Mouse (Mus musculus): ENCODE measurements around the gene Atp6v0e. TPM values are rescaled to one million over a fixed set of nuclear protein-coding genes. Genes with fewer than 3 reads are reported as not detected.
A peak's percentile ranks its signal among the peaks of the same experiment; 100 is the strongest.

Gene Atp6v0e
- polyA plus RNA-seq, 1 experiment from 2014 or later, result 114 TPM

- Histone ChIP-seq H3K4me3 (no peak overlapping the region), H3K36me3 (peaks cover 88% of the 10 kb centered on the region), H3K9ac (no peak overlapping the region), H3K27ac (no peak overlapping the region), H3K9me3 (no peaks in the 10 kb centered on the region), H3K4me1 (replicated peaks) (no peaks in the 10 kb centered on the region), H3K4me2 (no peak overlapping the region), H3K27me3 (no peaks in the 10 kb centered on the region)
- no peak for ATAC-seq (ENCODE audit: low FRiP score)
- WGBS, result 96% methylated on average over 2 of the region's 2 CpGs
These were observed 37.5 kb upstream of the Atp6v0e start for GRCm38 (mm10) chr17:26625521-26626010.

- H3K4me3 ChIP-seq, result no peak overlapping the region
- WGBS, result 88% methylated on average over 6 of the region's 6 CpGs
- H3K4me2 ChIP-seq, result no peak overlapping the region
- no peaks in the 10 kb centered on the region for H3K9me3 ChIP-seq
- no peaks in the 10 kb centered on the region for H3K4me1 ChIP-seq (replicated peaks)
- H3K36me3 ChIP-seq, result peaks cover 98% of the 10 kb centered on the region
- no peak overlapping the region for H3K27ac ChIP-seq
- no peak overlapping the region for H3K9ac ChIP-seq
- no peaks in the 10 kb centered on the region for H3K27me3 ChIP-seq
- no peak for ATAC-seq (ENCODE audit: low FRiP score)
These were observed 34.6 kb upstream of the Atp6v0e start for GRCm38 (mm10) chr17:26628479-26628878.

GRCm38 (mm10) chr17:26628936-26629335 is 34.1 kb upstream of the Atp6v0e start:
- Histone ChIP-seq H3K9ac (no peak overlapping the region), H3K27ac (no peak overlapping the region), H3K4me1 (replicated peaks) (no peaks in the 10 kb centered on the region), H3K4me3 (no peak overlapping the region), H3K36me3 (peaks cover 99% of the 10 kb centered on the region), H3K4me2 (no peak overlapping the region), H3K9me3 (no peaks in the 10 kb centered on the region), H3K27me3 (no peaks in the 10 kb centered on the region)
- 97% methylated on average over 3 of the region's 3 CpGs for WGBS
- no peak for ATAC-seq (ENCODE audit: low FRiP score)

DNA sequence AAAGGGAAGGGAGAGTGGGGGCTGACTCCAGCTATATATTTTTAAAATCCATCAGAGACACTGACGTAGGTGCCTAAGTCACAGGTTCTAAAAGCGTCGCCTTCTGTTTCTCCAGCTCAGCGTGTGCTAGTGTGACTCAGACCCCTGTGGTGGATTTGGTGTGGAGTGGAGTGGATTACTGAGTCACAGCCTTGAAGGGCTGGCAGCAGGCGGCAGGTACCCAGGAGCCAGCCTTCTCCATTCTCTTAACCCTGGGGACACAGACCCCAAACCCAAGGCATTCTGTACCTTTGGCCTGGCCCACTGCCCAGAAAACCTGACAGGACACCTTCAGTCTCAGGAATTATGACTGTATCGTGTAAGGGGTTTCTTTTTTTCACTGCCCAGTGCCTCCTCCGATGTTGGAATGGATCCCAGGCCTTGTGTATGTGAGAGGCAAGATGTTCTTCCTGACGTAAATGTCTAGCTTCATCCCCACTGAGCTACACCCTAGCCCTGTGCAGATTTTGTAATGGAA is 31.2 kb upstream of the Atp6v0e start:
- Histone ChIP-seq H3K9ac (no peak overlapping the region), H3K9me3 (no peaks in the 10 kb centered on the region), H3K36me3 (peaks cover 99% of the 10 kb centered on the region), H3K4me3 (no peak overlapping the region), H3K27ac (no peak overlapping the region), H3K4me1 (replicated peaks) (no peaks in the 10 kb centered on the region), H3K27me3 (no peaks in the 10 kb centered on the region), H3K4me2 (no peak overlapping the region)
- no peak for ATAC-seq (ENCODE audit: low FRiP score)
- WGBS, result 93% methylated on average over 8 of the region's 8 CpGs

- Histone ChIP-seq H3K36me3 (peaks cover 90% of the 10 kb centered on the region), H3K4me2 (no peak overlapping the region), H3K9ac (no peak overlapping the region), H3K4me3 (no peak overlapping the region), H3K27me3 (no peaks in the 10 kb centered on the region), H3K4me1 (replicated peaks) (no peaks in the 10 kb centered on the region), H3K27ac (no peak overlapping the region), H3K9me3 (no peaks in the 10 kb centered on the region)
- 97% methylated on average over 9 of the region's 9 CpGs for WGBS
- no peak for ATAC-seq (ENCODE audit: low FRiP score)
These were observed 29.8 kb upstream of the Atp6v0e start for GRCm38 (mm10) chr17:26633186-26633585.

GRCm38 (mm10) chr17:26633926-26634325 is 29.1 kb upstream of the Atp6v0e start:
- WGBS, result 95% methylated on average over 9 of the region's 9 CpGs
- no peak for ATAC-seq (ENCODE audit: low FRiP score)

DNA sequence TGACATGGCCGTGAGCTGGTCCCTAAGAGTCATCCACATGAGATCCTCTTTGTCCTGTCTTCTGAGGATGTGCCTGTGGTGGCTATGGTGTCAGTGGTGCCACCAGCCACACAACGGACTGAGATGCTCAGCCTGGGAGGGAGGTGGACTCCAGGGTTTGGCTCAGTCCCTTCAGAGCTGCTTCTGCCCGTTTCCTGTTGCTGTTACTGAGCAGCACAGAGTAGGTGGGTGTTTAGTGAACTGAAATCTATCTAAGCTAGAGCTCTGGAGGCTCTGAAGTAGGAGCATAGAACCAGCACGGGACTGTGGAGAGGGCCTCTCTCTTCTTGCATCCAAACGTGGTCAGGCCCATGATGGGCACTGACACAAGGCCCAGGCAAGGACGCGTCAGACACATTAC is 28.5 kb upstream of the Atp6v0e start:
- 89% methylated on average over 7 of the region's 7 CpGs for WGBS
- Histone ChIP-seq H3K9ac (no peak overlapping the region), H3K4me3 (no peak overlapping the region), H3K27me3 (no peaks in the 10 kb centered on the region), H3K27ac (no peak overlapping the region), H3K4me2 (no peak overlapping the region), H3K36me3 (peaks cover 88% of the 10 kb centered on the region), H3K4me1 (replicated peaks) (no peaks in the 10 kb centered on the region), H3K9me3 (no peaks in the 10 kb centered on the region)
- ATAC-seq (ENCODE audit: low FRiP score), result no peak

More at GRCm38 (mm10) chr17:26633926-26634325, 29.1 kb upstream of the Atp6v0e start:
- Histone ChIP-seq H3K36me3 (peaks cover 88% of the 10 kb centered on the region), H3K4me2 (no peak overlapping the region), H3K4me3 (no peak overlapping the region), H3K27ac (no peak overlapping the region), H3K4me1 (replicated peaks) (no peaks in the 10 kb centered on the region), H3K27me3 (no peaks in the 10 kb centered on the region), H3K9ac (no peak overlapping the region), H3K9me3 (no peaks in the 10 kb centered on the region)

GRCm38 (mm10) chr17:26635951-26636350 is 27.1 kb upstream of the Atp6v0e start:
- Histone ChIP-seq H3K27me3 (no peaks in the 10 kb centered on the region), H3K9ac (no peak overlapping the region), H3K36me3 (peaks cover 88% of the 10 kb centered on the region), H3K27ac (no peak overlapping the region), H3K4me1 (replicated peaks) (no peaks in the 10 kb centered on the region), H3K4me2 (no peak overlapping the region), H3K4me3 (no peak overlapping the region), H3K9me3 (no peaks in the 10 kb centered on the region)
- 92% methylated on average over 7 of the region's 7 CpGs for WGBS
- ATAC-seq (ENCODE audit: low FRiP score), result no peak

DNA sequence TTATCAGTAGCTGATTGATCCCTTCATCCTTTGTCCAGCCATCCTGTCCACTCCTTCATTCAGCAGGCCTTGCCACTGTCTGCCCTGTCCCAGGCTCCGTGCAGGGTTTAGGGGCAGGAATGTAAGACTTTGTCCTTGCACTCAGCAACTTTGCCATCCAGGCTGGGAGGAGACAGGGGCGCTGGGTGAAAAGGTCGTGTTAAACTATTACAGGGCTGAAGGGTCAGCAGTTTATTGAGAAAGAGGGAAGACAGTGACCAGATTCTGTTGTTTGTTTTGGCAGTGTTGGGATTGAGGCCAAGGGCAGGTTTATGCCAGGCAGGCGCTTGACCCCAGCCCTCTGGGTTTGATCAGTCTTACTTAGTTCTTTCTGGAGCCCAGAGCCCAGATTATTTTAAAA is 25.2 kb upstream of the Atp6v0e start:
- Histone ChIP-seq H3K4me3 (no peak overlapping the region), H3K4me2 (no peak overlapping the region), H3K9me3 (no peaks in the 10 kb centered on the region), H3K36me3 (peaks cover 88% of the 10 kb centered on the region), H3K4me1 (replicated peaks) (no peaks in the 10 kb centered on the region), H3K27me3 (no peaks in the 10 kb centered on the region), H3K27ac (no peak overlapping the region), H3K9ac (0 out of 2 replicates have a peak overlapping the region, but pooled peaks have one; percentile 35)
- WGBS, result 66% methylated on average over 4 of the region's 4 CpGs
- ATAC-seq (ENCODE audit: low FRiP score), result no peak

DNA sequence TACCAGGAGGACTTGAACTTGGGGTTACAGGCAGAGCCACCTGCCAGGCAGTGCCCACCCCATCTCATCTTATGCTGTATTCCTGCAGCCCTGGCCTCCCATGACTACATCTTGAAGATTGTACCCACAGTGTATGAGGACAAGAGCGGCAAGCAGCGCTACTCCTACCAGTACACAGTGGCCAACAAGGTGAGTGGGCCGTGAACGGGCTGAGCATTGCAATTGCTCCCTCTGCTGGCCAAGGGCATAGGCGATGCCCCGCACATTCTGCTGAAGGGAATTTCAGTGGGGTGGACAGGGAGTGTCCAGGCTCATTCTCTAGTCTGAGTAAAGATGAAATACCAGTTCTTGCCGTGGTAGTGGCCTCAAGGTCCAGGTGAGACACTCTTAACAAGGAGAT is 24.4 kb upstream of the Atp6v0e start:
- Histone ChIP-seq H3K4me1 (replicated peaks) (no peaks in the 10 kb centered on the region; the same call in 1 of the 2 replicates), H3K27me3 (no peaks in the 10 kb centered on the region), H3K9ac (no peak overlapping the region), H3K9me3 (no peaks in the 10 kb centered on the region), H3K27ac (no peak overlapping the region), H3K4me3 (no peak overlapping the region), H3K36me3 (peaks cover 88% of the 10 kb centered on the region), H3K4me2 (no peak overlapping the region)
- 31% methylated on average over 7 of the region's 7 CpGs for WGBS
- peak; percentile 52; the same call in 1 of the 2 replicates for ATAC-seq (ENCODE audit: low FRiP score)

DNA sequence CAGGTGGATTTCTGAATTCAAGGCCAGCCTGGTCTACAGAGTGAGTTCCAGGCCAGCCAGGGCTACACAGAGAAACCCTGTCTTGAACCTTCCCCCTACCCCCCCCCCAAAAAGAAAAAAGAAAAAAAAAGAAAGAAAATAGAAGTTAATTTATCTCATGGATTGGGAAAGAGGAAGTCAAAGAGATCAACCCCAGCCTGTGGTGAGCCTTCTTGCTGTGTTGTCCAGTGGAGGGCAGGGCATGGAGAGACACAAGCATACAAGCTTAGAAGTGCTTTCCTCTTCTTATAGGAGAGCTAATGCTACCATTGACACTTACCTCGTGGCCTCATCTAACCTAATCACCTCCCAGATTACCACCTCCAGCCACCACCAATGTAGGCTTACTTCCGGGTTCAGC is 23.2 kb upstream of the Atp6v0e start:
- no peak for ATAC-seq (ENCODE audit: low FRiP score)
- 90% methylated on average over 2 of the region's 2 CpGs for WGBS
- H3K36me3 ChIP-seq, result peaks cover 88% of the 10 kb centered on the region
- no peaks in the 10 kb centered on the region for H3K9me3 ChIP-seq
- H3K4me1 ChIP-seq (replicated peaks), result peaks cover 10% of the 10 kb centered on the region
- H3K27ac ChIP-seq, result no peak overlapping the region
- H3K4me2 ChIP-seq, result no peak overlapping the region
- H3K27me3 ChIP-seq, result no peaks in the 10 kb centered on the region
- no peak overlapping the region for H3K4me3 ChIP-seq
- no peak overlapping the region for H3K9ac ChIP-seq

DNA sequence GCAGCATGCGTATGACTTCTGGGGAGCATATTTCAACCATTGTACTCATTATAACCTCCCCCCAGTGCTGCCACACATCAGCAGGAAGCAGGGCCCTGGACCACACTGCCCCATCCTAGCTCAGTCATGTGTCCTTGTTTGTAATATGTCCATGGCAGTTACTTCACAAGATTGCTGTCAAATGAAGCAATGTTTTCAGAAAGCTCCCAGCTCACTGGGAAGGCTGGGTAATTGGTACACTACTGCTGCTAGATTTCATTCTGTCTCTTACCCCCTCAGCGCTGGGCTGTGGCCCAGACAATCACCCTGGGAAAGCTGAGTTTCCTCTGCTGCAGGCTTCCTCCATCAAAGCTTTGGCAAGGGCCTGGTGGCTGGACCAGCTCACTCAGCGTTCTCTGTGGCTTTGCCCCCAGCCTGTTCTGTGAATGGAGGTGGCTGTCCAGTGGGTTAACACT is 22.7 kb upstream of the Atp6v0e start:
- H3K4me1 ChIP-seq (replicated peaks), result peaks cover 15% of the 10 kb centered on the region
- no peaks in the 10 kb centered on the region for H3K27me3 ChIP-seq
- 97% methylated on average over 3 of the region's 3 CpGs for WGBS
- no peaks in the 10 kb centered on the region for H3K9me3 ChIP-seq
- H3K27ac ChIP-seq, result no peak overlapping the region
- H3K36me3 ChIP-seq, result peaks cover 87% of the 10 kb centered on the region
- H3K4me3 ChIP-seq, result no peak overlapping the region
- no peak for ATAC-seq (ENCODE audit: low FRiP score)
- H3K4me2 ChIP-seq, result no peak overlapping the region
- H3K9ac ChIP-seq, result no peak overlapping the region

GRCm38 (mm10) chr17:26643456-26643855 is 19.6 kb upstream of the Atp6v0e start:
- Histone ChIP-seq H3K9ac (no peak overlapping the region), H3K4me3 (no peak overlapping the region), H3K27me3 (no peaks in the 10 kb centered on the region), H3K36me3 (peaks cover 97% of the 10 kb centered on the region), H3K27ac (no peak overlapping the region), H3K9me3 (no peaks in the 10 kb centered on the region), H3K4me2 (no peak overlapping the region), H3K4me1 (replicated peaks) (peaks cover 18% of the 10 kb centered on the region)
- ATAC-seq (ENCODE audit: low FRiP score), result no peak
- WGBS, result 94% methylated on average over 8 of the region's 8 CpGs

All from hindbrain, embryonic 13.5 days (tissue).